Mouse (Mus musculus): Measurements from ENCODE around the gene Gbx1. TPM values are rescaled to one million over a fixed set of nuclear protein-coding genes. Genes with fewer than 3 reads are reported as not detected.

Gbx1 gene
- total and polyA plus RNA-seq, 3 experiments: 0.08 to 0.49 TPM; not detected in 1

DNA sequence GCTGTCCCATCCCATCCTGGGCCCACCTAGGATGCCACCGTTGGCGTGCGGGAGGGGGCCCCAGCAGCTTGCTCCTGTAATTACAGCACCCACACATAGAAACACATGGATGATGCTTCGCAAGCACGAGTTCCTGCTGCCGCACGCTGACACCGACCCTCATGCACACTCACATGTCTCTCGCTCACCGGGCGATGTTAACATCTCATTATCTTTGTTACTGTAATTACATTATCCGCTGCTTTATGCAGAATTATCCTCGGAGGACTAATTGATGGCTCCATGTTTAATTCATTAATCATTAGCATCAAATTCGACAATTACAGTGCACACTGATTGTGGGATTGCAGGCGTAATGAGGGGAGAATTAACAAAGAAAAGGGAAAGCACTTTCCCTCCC, 32.0 kb downstream of the Gbx1 start:
- Histone ChIP-seq H3K4me1 (ENCODE audit: control insufficient read depth in 1 of 2, insufficient read depth in 2 of 2, low read length in 2 of 2) (no peaks in the 10 kb centered on the region), H3K4me3 (ENCODE audit: control insufficient read depth in 1 of 2, insufficient read depth in 1 of 2, low read depth in 2 of 2, low read length in 2 of 2) (no peak overlapping the region), H3K27ac (ENCODE audit: control insufficient read depth, low read depth, low read length) (no peak overlapping the region), H3K9ac (ENCODE audit: control insufficient read depth, low read depth, low read length, poor library complexity, severe bottlenecking) (no peak overlapping the region), H3K9me3 (replicated peaks; ENCODE audit: insufficient read depth, low read length) (no peaks in the 10 kb centered on the region), H3K27me3 (ENCODE audit: control insufficient read depth in 1 of 2, insufficient read depth in 2 of 2, low read length in 2 of 2) (no peaks in the 10 kb centered on the region), H3K36me3 (ENCODE audit: control insufficient read depth in 1 of 2, insufficient read depth in 2 of 2, low read length in 2 of 2) (peaks cover 0 to 19% of the 10 kb centered on the region in 2 experiments; a peak in 2 of 4 replicates), H3K79me2 (ENCODE audit: control insufficient read depth, insufficient read depth, low read length, poor library complexity) (no peaks in the 10 kb centered on the region)
- no peak for DNase-seq (ENCODE audit: low read depth, low spot score)
- no peak for TF ChIP-seq POLR2AphosphoS5 (IDR thresholded peaks at IDR 0.05; ENCODE audit: borderline replicate concordance, low read depth, low read length)
- no peak for TF ChIP-seq ZKSCAN1 (IDR thresholded peaks at IDR 0.05; ENCODE audit: low read depth, low read length)
- TF ChIP-seq MEF2A (IDR thresholded peaks at IDR 0.05; ENCODE audit: extremely low read depth, insufficient replicate concordance, low read depth, low read length, poor library complexity, severe bottlenecking): no peak
- TF ChIP-seq GATA1 (IDR thresholded peaks at IDR 0.05; ENCODE audit: low read depth, low read length): no peak
- no peak for TF ChIP-seq ELF1 (IDR thresholded peaks at IDR 0.05; ENCODE audit: low read depth, low read length)
- TF ChIP-seq TBP (IDR thresholded peaks at IDR 0.05; ENCODE audit: low read depth, low read length): no peak
- TF ChIP-seq JUND (IDR thresholded peaks at IDR 0.05; ENCODE audit: low read depth, low read length): no peak
- TF ChIP-seq BHLHE40 (IDR thresholded peaks at IDR 0.05; ENCODE audit: borderline replicate concordance, low read depth, low read length): no peak
- no peak for TF ChIP-seq CHD1 (IDR thresholded peaks at IDR 0.05; ENCODE audit: low read depth, low read length)
- TF ChIP-seq POLR2A (IDR thresholded peaks at IDR 0.05; ENCODE audit: control insufficient read depth in 1 of 2, insufficient read depth in 1 of 2, low read depth in 1 of 2, low read length in 2 of 2, poor library complexity in 1 of 2): no peak
- no peak for TF ChIP-seq RAD21 (IDR thresholded peaks at IDR 0.05; ENCODE audit: low read depth, low read length)

DNA sequence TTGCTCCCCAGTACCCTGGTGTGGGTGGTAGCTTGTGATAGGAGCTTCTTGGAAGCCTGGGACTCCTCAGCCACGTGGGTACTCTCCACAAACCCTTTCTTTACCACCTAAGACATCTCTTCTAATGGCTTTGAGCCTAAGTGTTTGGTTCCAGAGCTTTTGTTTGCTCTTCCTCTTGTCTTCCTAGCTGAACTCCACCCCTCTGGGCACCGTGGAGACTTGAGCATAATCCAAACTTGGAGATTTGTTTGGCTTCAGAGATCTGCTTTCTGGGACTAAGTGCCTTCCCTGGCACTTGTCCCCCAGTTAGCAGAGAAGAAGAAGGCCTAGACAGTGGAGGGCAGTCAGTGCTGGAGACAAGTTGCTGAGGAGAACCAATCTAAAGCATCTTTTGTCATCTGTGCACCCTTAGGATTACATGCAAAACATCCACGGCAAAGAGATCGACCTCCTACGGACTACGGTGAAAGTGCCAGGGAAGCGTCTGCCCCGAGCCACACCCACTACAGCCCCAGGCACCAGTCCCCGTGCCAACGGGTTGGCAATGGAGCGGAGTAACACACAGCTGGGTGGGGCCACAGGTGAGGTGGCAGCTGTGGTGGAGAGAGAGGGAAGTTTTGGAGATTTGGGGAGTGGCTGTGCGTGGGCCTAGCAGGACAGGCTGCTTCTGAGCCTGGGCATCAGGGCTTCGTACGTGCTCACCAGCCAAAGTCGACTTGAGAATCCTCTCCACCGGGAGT, 34.3 kb downstream of the Gbx1 start:
- no peak overlapping the region for H3K9ac ChIP-seq (ENCODE audit: control insufficient read depth, low read depth, low read length, poor library complexity, severe bottlenecking)
- H3K4me3 ChIP-seq (ENCODE audit: control insufficient read depth in 1 of 2, insufficient read depth in 1 of 2, low read depth in 2 of 2, low read length in 2 of 2): no peak overlapping the region
- no peaks in the 10 kb centered on the region for H3K9me3 ChIP-seq (replicated peaks; ENCODE audit: insufficient read depth, low read length)
- H3K27ac ChIP-seq (ENCODE audit: control insufficient read depth, low read depth, low read length): no peak overlapping the region
- TF ChIP-seq RAD21 (IDR thresholded peaks at IDR 0.05; ENCODE audit: low read depth, low read length) (no peak), TAL1 (IDR thresholded peaks at IDR 0.05; ENCODE audit: low read length) (no peak), MAZ (IDR thresholded peaks at IDR 0.05; ENCODE audit: low read depth, low read length) (no peak), MXI1 (IDR thresholded peaks at IDR 0.05; ENCODE audit: low read depth, low read length) (no peak), KAT2A (conservative IDR thresholded peaks at IDR 0.05; ENCODE audit: low read depth, low read length) (no peak), CHD2 (IDR thresholded peaks at IDR 0.05; ENCODE audit: low read length) (no peak), CHD1 (IDR thresholded peaks at IDR 0.05; ENCODE audit: low read depth, low read length) (no peak), SIN3A (IDR thresholded peaks at IDR 0.05; ENCODE audit: low read length) (no peak), EP300 (IDR thresholded peaks at IDR 0.05; ENCODE audit: low read depth in 1 of 2, low read length in 2 of 2) (no peak), TCF12 (IDR thresholded peaks at IDR 0.05; ENCODE audit: low read depth, low read length) (no peak), MYC (IDR thresholded peaks at IDR 0.05; ENCODE audit: low read depth, low read length) (no peak), USF1 (IDR thresholded peaks at IDR 0.05; ENCODE audit: low read depth, low read length) (no peak), RCOR1 (IDR thresholded peaks at IDR 0.05; ENCODE audit: low read depth, low read length) (no peak), POLR2AphosphoS5 (IDR thresholded peaks at IDR 0.05; ENCODE audit: borderline replicate concordance, low read depth, low read length) (no peak), ETS1 (IDR thresholded peaks at IDR 0.05; ENCODE audit: low read depth, low read length) (no peak), GATA1 (IDR thresholded peaks at IDR 0.05; ENCODE audit: low read depth, low read length) (no peak)
- no peaks in the 10 kb centered on the region for H3K27me3 ChIP-seq (ENCODE audit: control insufficient read depth in 1 of 2, insufficient read depth in 2 of 2, low read length in 2 of 2)
- DNase-seq (ENCODE audit: low read depth, low spot score): no peak
- H3K36me3 ChIP-seq (ENCODE audit: control insufficient read depth in 1 of 2, insufficient read depth in 2 of 2, low read length in 2 of 2): peaks cover 0 to 17% of the 10 kb centered on the region in 2 experiments; a peak in 2 of 4 replicates
- H3K79me2 ChIP-seq (ENCODE audit: control insufficient read depth, insufficient read depth, low read length, poor library complexity): no peaks in the 10 kb centered on the region
- no peaks in the 10 kb centered on the region for H3K4me1 ChIP-seq (ENCODE audit: control insufficient read depth in 1 of 2, insufficient read depth in 2 of 2, low read length in 2 of 2)

Data from MEL (cell line).